Mouse (Mus musculus): ENCODE data around the gene Hadhb. TPM values are rescaled to one million over a fixed set of nuclear protein-coding genes. Genes with fewer than 3 reads are reported as not detected.

The Hadhb gene
- polyA plus RNA-seq, 1 experiment from 2014 or later: 447 TPM

DNA sequence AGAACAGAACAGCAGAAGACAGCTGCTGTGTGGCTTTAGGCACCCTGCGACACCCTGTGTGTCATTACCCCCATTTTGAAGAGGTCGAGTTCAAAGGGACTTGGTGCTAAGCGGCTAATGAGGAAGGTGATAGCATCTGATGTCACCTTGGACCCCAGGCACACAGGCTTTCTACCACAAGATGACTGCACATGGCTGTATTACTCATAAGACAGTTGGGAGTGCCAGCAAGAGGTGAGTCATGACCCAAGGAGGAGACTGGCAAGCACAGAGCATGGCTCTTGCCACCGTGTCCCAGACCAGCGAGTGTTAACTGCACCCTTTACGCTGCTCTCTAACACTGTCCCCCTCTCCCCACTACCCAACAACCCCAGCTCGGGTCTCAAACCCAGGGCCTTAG, 28.3 kb upstream of the Hadhb start:
- Histone ChIP-seq H3K36me3 (replicated peaks; ENCODE audit: insufficient read depth, low read length) (peaks cover 88% of the 10 kb centered on the region), H3K9me3 (ENCODE audit: low read length) (no peaks in the 10 kb centered on the region), H3K9ac (replicated peaks) (no peak overlapping the region), H3K27ac (ENCODE audit: low read depth) (no peak overlapping the region), H3K4me1 (ENCODE audit: insufficient read depth) (no peaks in the 10 kb centered on the region), H3K4me3 (ENCODE audit: low read depth, low read length) (no peak overlapping the region), H3K27me3 (ENCODE audit: insufficient read depth, low read length) (no peaks in the 10 kb centered on the region), H3K4me2 (ENCODE audit: low read depth, low read length) (no peak overlapping the region)
- WGBS (ENCODE audit: insufficient replicate concordance): 86% methylated on average over 7 of the region's 7 CpGs
- no peak for TF ChIP-seq EP300 (IDR thresholded peaks at IDR 0.05; ENCODE audit: low read depth)
- no peak for TF ChIP-seq CTCF (IDR thresholded peaks at IDR 0.05; ENCODE audit: low read depth)
- ATAC-seq (no peak), DNase-seq (no peak)

DNA sequence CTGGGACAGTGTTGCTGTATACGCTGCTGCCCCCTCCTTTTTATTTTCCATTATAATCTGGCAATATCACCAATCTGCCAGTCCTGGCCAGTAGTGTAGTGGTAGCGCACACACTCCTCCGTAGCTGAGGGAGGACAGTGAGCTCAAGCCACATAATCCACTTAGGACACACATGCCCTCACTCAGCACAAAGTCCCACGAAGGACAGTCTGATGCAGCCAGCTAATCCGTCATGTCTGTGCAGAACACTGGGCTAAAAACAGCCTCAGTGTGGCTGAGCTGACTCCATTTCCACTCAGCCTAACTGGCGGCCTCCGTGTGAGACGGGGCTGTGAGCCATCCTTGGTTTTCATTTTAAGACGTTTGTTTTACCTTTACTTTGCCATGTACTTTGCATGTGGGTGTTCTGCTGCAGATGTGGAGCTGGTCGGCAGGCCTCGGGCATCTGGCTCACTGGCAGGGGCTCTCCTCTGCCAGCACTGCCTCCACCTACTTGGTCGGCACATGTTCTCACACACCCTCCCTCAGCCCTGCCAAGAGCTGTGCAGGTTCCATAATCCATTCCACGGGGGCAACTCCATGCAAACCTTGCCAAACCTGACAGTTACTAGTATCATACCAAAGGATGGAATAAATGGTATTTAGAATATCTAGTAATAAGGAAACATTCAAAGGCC, 27.0 kb upstream of the Hadhb start:
- no peak for TF ChIP-seq EP300 (IDR thresholded peaks at IDR 0.05; ENCODE audit: low read depth)
- TF ChIP-seq CTCF (IDR thresholded peaks at IDR 0.05; ENCODE audit: low read depth): no peak
- Histone ChIP-seq H3K4me1 (ENCODE audit: insufficient read depth) (no peaks in the 10 kb centered on the region), H3K9ac (replicated peaks) (no peak overlapping the region), H3K4me2 (ENCODE audit: low read depth, low read length) (no peak overlapping the region), H3K9me3 (ENCODE audit: low read length) (no peaks in the 10 kb centered on the region), H3K27me3 (ENCODE audit: insufficient read depth, low read length) (no peaks in the 10 kb centered on the region), H3K4me3 (ENCODE audit: low read depth, low read length) (no peak overlapping the region), H3K36me3 (replicated peaks; ENCODE audit: insufficient read depth, low read length) (peaks cover 87% of the 10 kb centered on the region), H3K27ac (ENCODE audit: low read depth) (no peak overlapping the region)
- no peak for DNase-seq
- no peak for ATAC-seq
- 87% methylated on average over 13 of the region's 13 CpGs for WGBS (ENCODE audit: insufficient replicate concordance)

GRCm38 (mm10) chr5:30128680-30129079, 26.4 kb upstream of the Hadhb start:
- WGBS (ENCODE audit: insufficient replicate concordance): 91% methylated on average over 6 of the region's 6 CpGs
- no peaks in the 10 kb centered on the region for H3K9me3 ChIP-seq (ENCODE audit: low read length)
- no peak overlapping the region for H3K27ac ChIP-seq (ENCODE audit: low read depth)
- DNase-seq: no peak
- no peaks in the 10 kb centered on the region for H3K27me3 ChIP-seq (ENCODE audit: insufficient read depth, low read length)
- no peak overlapping the region for H3K4me2 ChIP-seq (ENCODE audit: low read depth, low read length)
- H3K9ac ChIP-seq (replicated peaks): no peak overlapping the region
- peaks cover 86% of the 10 kb centered on the region for H3K36me3 ChIP-seq (replicated peaks; ENCODE audit: insufficient read depth, low read length)
- no peaks in the 10 kb centered on the region for H3K4me1 ChIP-seq (ENCODE audit: insufficient read depth)
- no peak overlapping the region for H3K4me3 ChIP-seq (ENCODE audit: low read depth, low read length)
- no peak for ATAC-seq
- TF ChIP-seq EP300 (IDR thresholded peaks at IDR 0.05; ENCODE audit: low read depth) (no peak), CTCF (IDR thresholded peaks at IDR 0.05; ENCODE audit: low read depth) (no peak)

- WGBS (ENCODE audit: insufficient replicate concordance): 82% methylated on average over 4 of the region's 4 CpGs
- H3K27ac ChIP-seq (ENCODE audit: low read depth): no peak overlapping the region
- no peaks in the 10 kb centered on the region for H3K4me1 ChIP-seq (ENCODE audit: insufficient read depth)
- no peak for DNase-seq
- no peak for ATAC-seq
- H3K9me3 ChIP-seq (ENCODE audit: low read length): no peaks in the 10 kb centered on the region
- no peak for TF ChIP-seq CTCF (IDR thresholded peaks at IDR 0.05; ENCODE audit: low read depth)
- peaks cover 84% of the 10 kb centered on the region for H3K36me3 ChIP-seq (replicated peaks; ENCODE audit: insufficient read depth, low read length)
- H3K9ac ChIP-seq (replicated peaks): no peak overlapping the region
- H3K4me3 ChIP-seq (ENCODE audit: low read depth, low read length): no peak overlapping the region
- no peak overlapping the region for H3K4me2 ChIP-seq (ENCODE audit: low read depth, low read length)
- no peaks in the 10 kb centered on the region for H3K27me3 ChIP-seq (ENCODE audit: insufficient read depth, low read length)
Measured at GRCm38 (mm10) chr5:30131246-30131645, 23.8 kb upstream of the Hadhb start.

DNA sequence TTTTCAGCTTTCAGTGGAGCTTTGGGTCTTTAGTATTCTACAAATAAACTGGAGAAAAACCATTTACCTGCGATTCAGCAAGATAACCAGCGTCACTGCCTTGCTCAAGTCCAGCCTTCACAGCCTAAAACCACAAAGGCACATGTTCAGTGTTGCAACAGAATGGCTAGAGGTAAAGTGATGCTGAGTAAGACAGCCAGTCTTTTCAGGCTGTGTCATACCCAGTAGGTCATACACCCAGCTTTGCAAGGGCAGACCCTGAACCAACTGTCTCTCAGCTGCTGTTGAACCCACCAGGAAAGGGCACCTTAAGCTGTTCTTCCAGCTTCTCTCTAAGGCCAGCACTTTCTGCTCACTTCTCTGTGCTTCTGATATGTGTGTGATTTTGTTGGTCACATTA, 22.9 kb upstream of the Hadhb start:
- WGBS (ENCODE audit: insufficient replicate concordance): 75% methylated on average over 2 of the region's 2 CpGs
- H3K27me3 ChIP-seq (ENCODE audit: insufficient read depth, low read length): no peaks in the 10 kb centered on the region
- no peak for DNase-seq
- peaks cover 80% of the 10 kb centered on the region for H3K36me3 ChIP-seq (replicated peaks; ENCODE audit: insufficient read depth, low read length)
- H3K4me3 ChIP-seq (ENCODE audit: low read depth, low read length): no peak overlapping the region
- no peak overlapping the region for H3K9ac ChIP-seq (replicated peaks)
- H3K4me2 ChIP-seq (ENCODE audit: low read depth, low read length): no peak overlapping the region
- H3K9me3 ChIP-seq (ENCODE audit: low read length): no peaks in the 10 kb centered on the region
- no peak for ATAC-seq
- no peak for TF ChIP-seq CTCF (IDR thresholded peaks at IDR 0.05; ENCODE audit: low read depth)
- no peak for TF ChIP-seq EP300 (IDR thresholded peaks at IDR 0.05; ENCODE audit: low read depth)
- no peak overlapping the region for H3K27ac ChIP-seq (ENCODE audit: low read depth)
- no peaks in the 10 kb centered on the region for H3K4me1 ChIP-seq (ENCODE audit: insufficient read depth)

DNA sequence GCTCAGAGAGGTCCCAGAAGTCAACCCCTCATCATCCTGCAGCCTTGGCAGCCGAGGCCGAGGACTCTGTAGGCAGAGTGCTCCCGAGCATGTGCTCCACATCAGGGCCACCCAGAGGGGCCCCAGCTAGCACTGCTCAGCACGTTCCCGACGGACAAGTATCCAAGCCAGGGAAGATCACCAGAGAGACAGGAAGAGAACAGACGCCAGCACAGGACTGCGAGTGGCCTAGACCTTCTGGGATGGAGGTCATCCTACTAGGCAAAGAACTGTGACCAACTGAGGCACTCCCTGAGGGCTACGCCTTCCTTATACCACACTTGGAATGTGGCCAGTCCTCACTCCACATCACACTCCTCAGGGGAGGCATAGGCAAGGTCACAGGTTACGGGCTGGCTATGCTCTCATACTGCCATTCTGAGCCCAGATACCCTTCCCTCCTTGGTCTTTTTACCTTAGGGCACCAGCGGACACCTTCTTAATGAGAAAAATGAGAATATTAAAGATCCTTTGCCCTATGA, 19.3 kb upstream of the Hadhb start:
- Histone ChIP-seq H3K4me2 (ENCODE audit: low read depth, low read length) (no peak overlapping the region), H3K27ac (ENCODE audit: low read depth) (no peak overlapping the region), H3K27me3 (ENCODE audit: insufficient read depth, low read length) (no peaks in the 10 kb centered on the region), H3K9ac (replicated peaks) (no peak overlapping the region), H3K9me3 (ENCODE audit: low read length) (no peaks in the 10 kb centered on the region), H3K4me3 (ENCODE audit: low read depth, low read length) (no peak overlapping the region), H3K36me3 (replicated peaks; ENCODE audit: insufficient read depth, low read length) (peaks cover 77% of the 10 kb centered on the region), H3K4me1 (ENCODE audit: insufficient read depth) (no peaks in the 10 kb centered on the region)
- DNase-seq: no peak
- 91% methylated on average over 11 of the region's 11 CpGs for WGBS (ENCODE audit: insufficient replicate concordance)
- ATAC-seq: no peak
- TF ChIP-seq CTCF (IDR thresholded peaks at IDR 0.05; ENCODE audit: low read depth) (no peak), EP300 (IDR thresholded peaks at IDR 0.05; ENCODE audit: low read depth) (no peak)

Data from liver, postnatal 0 days (tissue).